Mouse (Mus musculus): ENCODE results near the gene Adh7.

Gene Adh7

DNA sequence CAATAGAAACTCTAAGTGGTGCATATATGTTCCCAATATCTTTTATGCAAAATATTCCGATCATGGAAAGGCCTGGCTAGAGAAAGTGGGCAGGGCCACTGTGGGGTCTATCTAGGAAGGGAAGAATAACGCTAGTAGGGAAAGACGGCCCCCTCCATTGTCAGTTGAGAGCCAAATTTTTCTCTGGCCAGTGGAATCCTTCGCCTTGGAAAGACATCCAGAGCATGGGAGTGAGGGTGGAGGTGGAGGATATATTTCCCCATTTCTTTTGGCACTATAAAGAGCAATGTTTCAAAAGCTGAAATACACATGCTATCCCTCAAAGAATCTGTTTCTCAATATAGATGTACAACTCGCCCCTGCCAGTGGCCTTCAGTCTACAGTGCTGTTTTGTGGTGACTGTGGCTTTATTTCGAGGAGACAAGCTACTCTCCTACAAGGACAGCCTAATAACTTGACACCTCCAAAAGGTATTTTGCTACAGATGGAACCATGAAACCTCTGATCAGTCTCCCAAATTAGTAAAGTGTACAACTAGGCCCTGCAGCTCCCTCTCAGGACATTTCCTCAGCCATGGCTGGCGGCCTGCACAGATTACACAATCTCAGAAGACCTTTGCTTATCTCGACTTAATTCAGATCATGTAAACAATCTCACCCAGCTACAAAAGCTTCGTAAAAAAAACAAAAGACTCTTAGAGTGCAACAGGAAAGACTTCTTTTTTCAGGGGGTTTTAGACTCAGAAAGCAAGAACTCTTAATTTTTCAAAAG, 38.4 kb downstream of the Adh7 start:
- DNase-seq: no peak

GRCm38 (mm10) chr3:138260721-138261669, 43.4 kb downstream of the Adh7 start, which contains the start of gene Adh1:
Gene Adh1, plus strand, starts transcription at chr3:138260991.
- no peak for DNase-seq

- no peak for DNase-seq
Measured at GRCm38 (mm10) chr3:138262568-138262967, 45.0 kb downstream of the Adh7 start.

DNA sequence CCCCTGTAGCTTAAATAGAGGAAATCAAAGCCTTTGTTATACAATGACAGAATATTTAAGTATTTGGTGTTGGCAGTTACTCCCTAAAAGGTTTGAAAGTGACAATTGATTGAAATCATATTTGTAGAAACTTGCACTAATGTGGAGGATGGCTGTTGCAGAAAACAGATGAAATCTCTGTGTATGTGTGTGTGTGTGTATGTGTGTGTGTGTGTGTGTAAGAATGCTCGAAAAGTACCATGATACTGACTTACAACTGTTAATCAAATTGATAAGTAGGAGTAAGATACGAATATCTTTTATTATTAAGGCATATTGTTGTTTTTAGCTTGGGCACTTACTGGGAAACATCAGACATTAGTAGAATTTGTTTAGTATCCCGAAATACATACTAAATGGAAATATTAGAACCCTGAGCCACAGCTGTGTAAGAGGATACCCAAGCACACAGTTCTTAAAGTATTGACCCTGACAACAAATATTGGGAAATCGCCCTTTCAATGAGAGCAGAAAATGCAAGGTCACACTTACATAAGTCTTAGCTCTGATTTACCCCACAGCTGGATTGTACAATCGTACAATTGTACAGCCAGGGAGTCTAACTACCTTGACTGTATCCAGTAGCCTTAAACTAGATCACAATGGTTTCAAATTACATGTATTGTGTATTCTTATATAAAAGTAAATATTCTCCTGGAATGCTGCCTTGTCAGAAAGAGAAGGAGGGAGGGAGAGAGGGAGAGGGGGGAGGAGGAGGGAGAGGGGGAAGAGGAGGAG, 45.8 kb downstream of the Adh7 start:
- no peak for DNase-seq

- DNase-seq: no peak
Measured at GRCm38 (mm10) chr3:138264648-138265047, 47.1 kb downstream of the Adh7 start.

DNA sequence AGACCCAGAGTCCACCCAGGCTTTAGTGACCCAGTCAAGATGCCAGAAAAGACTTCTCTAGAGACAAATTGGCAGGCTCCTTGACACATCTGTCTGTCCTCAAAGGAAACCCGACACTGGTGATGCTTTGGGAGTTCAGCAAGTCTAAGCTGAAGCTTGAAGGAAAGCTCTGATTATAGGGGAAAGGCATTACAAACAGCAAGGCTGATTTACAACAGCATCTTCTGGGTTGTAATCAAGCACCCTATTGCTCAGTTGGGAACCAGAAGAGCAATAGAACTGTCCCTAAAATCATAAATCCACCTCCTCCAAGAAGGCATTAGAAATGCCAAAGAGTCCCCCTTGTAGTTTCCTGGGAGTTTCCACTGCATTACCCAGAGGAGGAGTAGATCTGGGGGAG, 52.9 kb downstream of the Adh7 start:
- DNase-seq: no peak

- no peak for DNase-seq
Measured at GRCm38 (mm10) chr3:138271297-138271696, 53.7 kb downstream of the Adh7 start.

GRCm38 (mm10) chr3:138273080-138273479, 55.5 kb downstream of the Adh7 start:
- DNase-seq: no peak

GRCm38 (mm10) chr3:138275100-138275499, 57.5 kb downstream of the Adh7 start:
- no peak for DNase-seq

GRCm38 (mm10) chr3:138282556-138282955, 65.0 kb downstream of the Adh7 start:
- no peak for DNase-seq
